Mouse (Mus musculus) heart, adult 18-20 months (tissue): Measurements from ENCODE around the gene Pik3c2g. TPM values are rescaled to one million over a fixed set of nuclear protein-coding genes. Genes with fewer than 3 reads are reported as not detected.

Experiments
- total RNA-seq, 2 experiments: library from RNA; stranded (reverse); gene quantifications; 2 replicates each; pipeline ENCODE4 v1.2.3; 2021

The Pik3c2g gene
- total RNA-seq, 2 experiments from 2014 or later, result 0.41 TPM; not detected in 1

Other genes starting within 250 kb of the Pik3c2g start
- gene Rergl, start 85.2 kb upstream of the Pik3c2g start, total RNA-seq, result under 1 TPM; 0.27 to 0.41 TPM